Mouse (Mus musculus) kidney, adult 11 months (tissue): ENCODE results near the gene Myadm.
"Not testable (repeated sequence)": the region's sequence is repeated elsewhere in the genome, so short reads cannot be mapped to it uniquely, and the experiment has no call there.

Source experiments
- DNase-seq: peaks from one replicate; pipeline ENCODE4 v3.0.0; 2022

The Myadm gene

GRCm38 (mm10) chr7:3288976-3289970 lies at the start of gene Myadm, which contains the start of gene Prkcg:
TSS of gene Myadm (plus strand) at chr7:3289080.
TSS of gene Prkcg (plus strand) at chr7:3289179.
- peak; percentile 60 for DNase-seq

- no peak for DNase-seq
These were observed 49.7 kb upstream of the Myadm start for GRCm38 (mm10) chr7:3239193-3239592.

GRCm38 (mm10) chr7:3260701-3261100 lies 28.2 kb upstream of the Myadm start:
- no peak for DNase-seq

- no peak for DNase-seq
These were observed 27.4 kb upstream of the Myadm start for GRCm38 (mm10) chr7:3261446-3261845.

GRCm38 (mm10) chr7:3262789-3263188 lies 26.1 kb upstream of the Myadm start:
- DNase-seq = no peak

GRCm38 (mm10) chr7:3264390-3265022 lies 24.4 kb upstream of the Myadm start:
- no peak for DNase-seq

- no peak for DNase-seq
These were observed 23.6 kb upstream of the Myadm start for GRCm38 (mm10) chr7:3265311-3265710.

- DNase-seq = no peak
These were observed 21.6 kb upstream of the Myadm start for GRCm38 (mm10) chr7:3267261-3267660.

GRCm38 (mm10) chr7:3267888-3268287 lies 21.0 kb upstream of the Myadm start:
- DNase-seq = no peak

- DNase-seq = no peak
These were observed 20.6 kb upstream of the Myadm start for GRCm38 (mm10) chr7:3268291-3268690.

GRCm38 (mm10) chr7:3272206-3272605 lies 16.7 kb upstream of the Myadm start:
- no peak for DNase-seq

GRCm38 (mm10) chr7:3275455-3276170 lies 13.3 kb upstream of the Myadm start:
- DNase-seq = no peak

- DNase-seq = not testable (repeated sequence)
These were observed 12.1 kb upstream of the Myadm start for GRCm38 (mm10) chr7:3276781-3277180.

- no peak for DNase-seq
These were observed 8.7 kb upstream of the Myadm start for GRCm38 (mm10) chr7:3280080-3280653.

- DNase-seq = no peak
These were observed 8.2 kb upstream of the Myadm start for GRCm38 (mm10) chr7:3280654-3281153.

- DNase-seq = no peak
These were observed 7.1 kb upstream of the Myadm start for GRCm38 (mm10) chr7:3281741-3282140.

GRCm38 (mm10) chr7:3283081-3283875 lies 5.6 kb upstream of the Myadm start:
- DNase-seq = no peak

- no peak for DNase-seq
These were observed 4.3 kb upstream of the Myadm start for GRCm38 (mm10) chr7:3284604-3285003.

- no peak for DNase-seq
These were observed 2.8 kb upstream of the Myadm start for GRCm38 (mm10) chr7:3286036-3286435.

- DNase-seq = no peak
These were observed 1.7 kb upstream of the Myadm start for GRCm38 (mm10) chr7:3287186-3287585.

- DNase-seq = peak; percentile 94
These were observed 1.6 kb downstream of the Myadm start for GRCm38 (mm10) chr7:3290257-3291033.
